23 mouse cellular contexts compared by ENCODE assay signal in the genomic region with DNA sequence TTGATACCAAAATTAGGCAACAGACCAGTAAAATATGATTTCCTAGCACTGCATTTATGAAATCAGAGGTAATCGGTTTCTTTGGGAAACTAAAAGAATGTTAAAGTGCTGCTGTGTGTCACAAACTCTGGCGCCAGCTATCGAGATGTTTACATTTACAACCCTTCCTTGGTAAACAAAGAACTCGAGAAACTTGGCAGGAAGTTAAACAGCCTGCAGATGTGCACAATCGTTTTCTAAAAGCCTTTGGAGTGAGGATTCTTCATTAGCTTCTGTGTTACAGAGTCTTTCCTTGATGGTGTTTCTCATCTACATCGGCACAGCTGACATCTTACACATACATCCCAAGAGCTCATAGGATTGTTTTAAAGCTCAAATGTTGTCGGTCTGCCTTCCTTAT.
DNase-seq lines count a peak whose midpoint lies in the region; ATAC-seq and TF ChIP-seq lines count a peak whose summit lies in the region.
"Had no signal": no experiment of that assay in that cellular context is flagged by ENCODE, and none has a peak within 500 bp of the region (broad histone marks: within the 10 kb centered on the region; RNA-seq: fewer than 3 reads in every experiment).

No protein-coding gene starts in this region.

- H3K4me1 ChIP-seq in embryonic facial prominence, embryonic 14.5 days (ENCODE audit: control insufficient read depth, insufficient read depth, low read length), result no peaks in the 10 kb centered on the region
- H3K4me1 ChIP-seq in embryonic facial prominence, embryonic 10.5 days, result no peaks in the 10 kb centered on the region
- no peaks in the 10 kb centered on the region for H3K4me1 ChIP-seq in kidney, postnatal 0 days (replicated peaks; ENCODE audit: insufficient read depth, low read length)
- H3K4me1 ChIP-seq in lung, embryonic 16.5 days (replicated peaks; ENCODE audit: control insufficient read depth, insufficient read depth, low read length), result no peaks in the 10 kb centered on the region
- no peaks in the 10 kb centered on the region for H3K4me1 ChIP-seq in lung, adult 2 months (ENCODE audit: control insufficient read depth, insufficient read depth, low read length)
- H3K4me1 ChIP-seq: embryonic facial prominence, embryonic 13.5 days; forebrain, embryonic 13.5 days; heart, embryonic 10.5 days; hindbrain, embryonic 12.5 days had no signal

- ATAC-seq in embryonic facial prominence, embryonic 14.5 days (ENCODE audit: low read depth), result no peak
- ATAC-seq in kidney, postnatal 0 days (replicated peaks; ENCODE audit: low FRiP score, low read depth), result no peak
- peak; percentile 64 for ATAC-seq in lung, embryonic 16.5 days (ENCODE audit: low read depth)
- ATAC-seq: CD4-positive, CD25-positive, alpha-beta regulatory T cell, adult 4 months; forebrain, embryonic 13.5 days had no signal

- no peak for TF ChIP-seq CTCF in kidney, postnatal 0 days (IDR thresholded peaks at IDR 0.05; ENCODE audit: low read depth)
- no peak for TF ChIP-seq CTCF in lung, adult 2 months (IDR thresholded peaks at IDR 0.05; ENCODE audit: insufficient read depth, low read length)
- TF ChIP-seq CTCF in brain, embryonic 14.5 days (IDR thresholded peaks at IDR 0.05; ENCODE audit: borderline replicate concordance, extremely low read depth, insufficient read depth, insufficient read length), result no peak

- no peak overlapping the region for H3K27ac ChIP-seq in embryonic facial prominence, embryonic 14.5 days (replicated peaks; ENCODE audit: low read depth, low read length)
- no peak overlapping the region for H3K27ac ChIP-seq in embryonic facial prominence, embryonic 10.5 days (replicated peaks)
- H3K27ac ChIP-seq in kidney, postnatal 0 days, result no peak overlapping the region
- H3K27ac ChIP-seq in lung, embryonic 16.5 days (ENCODE audit: low read length), result no peak overlapping the region
- H3K27ac ChIP-seq: embryonic facial prominence, embryonic 13.5 days; forebrain, embryonic 13.5 days; heart, embryonic 10.5 days; hindbrain, embryonic 12.5 days had no signal

- no peak overlapping the region for H3K4me2 ChIP-seq in embryonic facial prominence, embryonic 14.5 days (ENCODE audit: low read depth, low read length)
- H3K4me2 ChIP-seq in kidney, postnatal 0 days (ENCODE audit: low read length), result no peak overlapping the region
- no peak overlapping the region for H3K4me2 ChIP-seq in lung, embryonic 16.5 days (ENCODE audit: low read depth, low read length)
- H3K4me2 ChIP-seq: embryonic facial prominence, embryonic 13.5 days; forebrain, embryonic 13.5 days; hindbrain, embryonic 12.5 days had no signal

- H3K4me3 ChIP-seq in embryonic facial prominence, embryonic 14.5 days (ENCODE audit: low read depth, low read length), result no peak overlapping the region
- no peak overlapping the region for H3K4me3 ChIP-seq in embryonic facial prominence, embryonic 10.5 days
- no peak overlapping the region for H3K4me3 ChIP-seq in kidney, postnatal 0 days (replicated peaks; ENCODE audit: low read depth, low read length)
- no peak overlapping the region for H3K4me3 ChIP-seq in lung, embryonic 16.5 days (ENCODE audit: low read length)
- no peak overlapping the region for H3K4me3 ChIP-seq in lung, adult 2 months (replicated peaks; ENCODE audit: extremely low read depth, low read depth, low read length)
- H3K4me3 ChIP-seq: embryonic facial prominence, embryonic 13.5 days; forebrain, embryonic 13.5 days; heart, embryonic 10.5 days; hindbrain, embryonic 12.5 days had no signal

- no peak overlapping the region for H3K9ac ChIP-seq in embryonic facial prominence, embryonic 14.5 days (ENCODE audit: low read depth, low read length)
- H3K9ac ChIP-seq in kidney, postnatal 0 days (ENCODE audit: low read depth, low read length), result no peak overlapping the region
- no peak overlapping the region for H3K9ac ChIP-seq in lung, embryonic 16.5 days (ENCODE audit: low read length)
- H3K9ac ChIP-seq: embryonic facial prominence, embryonic 13.5 days; forebrain, embryonic 13.5 days; hindbrain, embryonic 12.5 days had no signal

- TF ChIP-seq POLR2A in lung, adult 2 months (IDR thresholded peaks at IDR 0.05; ENCODE audit: borderline replicate concordance, extremely low read depth, low read depth, low read length), result no peak
- TF ChIP-seq POLR2A in brain, embryonic 14.5 days (IDR thresholded peaks at IDR 0.05; ENCODE audit: borderline replicate concordance, extremely low read depth, insufficient read depth, insufficient read length, poor library complexity, severe bottlenecking), result no peak

- H3K36me3 ChIP-seq in embryonic facial prominence, embryonic 14.5 days (ENCODE audit: control insufficient read depth, insufficient read depth, low read length), result no peaks in the 10 kb centered on the region
- H3K36me3 ChIP-seq in embryonic facial prominence, embryonic 10.5 days (replicated peaks), result no peaks in the 10 kb centered on the region
- H3K36me3 ChIP-seq in kidney, postnatal 0 days (ENCODE audit: insufficient read depth, low read length), result no peaks in the 10 kb centered on the region
- H3K36me3 ChIP-seq in lung, embryonic 16.5 days (ENCODE audit: control insufficient read depth, insufficient read depth, low read length), result no peaks in the 10 kb centered on the region
- H3K36me3 ChIP-seq: embryonic facial prominence, embryonic 13.5 days; G1E; heart, embryonic 10.5 days; hindbrain, embryonic 12.5 days had no signal

- H3K27me3 ChIP-seq in embryonic facial prominence, embryonic 14.5 days (replicated peaks; ENCODE audit: control insufficient read depth, insufficient read depth, low read length), result no peaks in the 10 kb centered on the region
- H3K27me3 ChIP-seq in embryonic facial prominence, embryonic 10.5 days (replicated peaks; ENCODE audit: low read depth, poor library complexity, severe bottlenecking), result no peaks in the 10 kb centered on the region
- H3K27me3 ChIP-seq in kidney, postnatal 0 days (ENCODE audit: insufficient read depth, low read length), result no peaks in the 10 kb centered on the region
- H3K27me3 ChIP-seq in lung, embryonic 16.5 days (ENCODE audit: control insufficient read depth, insufficient read depth, low read depth, low read length), result no peaks in the 10 kb centered on the region
- H3K27me3 ChIP-seq: embryonic facial prominence, embryonic 13.5 days; forebrain, embryonic 13.5 days; hindbrain, embryonic 12.5 days had no signal

- no peaks in the 10 kb centered on the region for H3K9me3 ChIP-seq in embryonic facial prominence, embryonic 14.5 days (ENCODE audit: control insufficient read depth, low read length)
- H3K9me3 ChIP-seq in embryonic facial prominence, embryonic 10.5 days, result no peaks in the 10 kb centered on the region
- no peaks in the 10 kb centered on the region for H3K9me3 ChIP-seq in kidney, postnatal 0 days (replicated peaks; ENCODE audit: low read length)
- no peaks in the 10 kb centered on the region for H3K9me3 ChIP-seq in lung, embryonic 16.5 days (ENCODE audit: control insufficient read depth, low read length)
- H3K9me3 ChIP-seq: embryonic facial prominence, embryonic 13.5 days; forebrain, embryonic 13.5 days; G1E; heart, embryonic 10.5 days; hindbrain, embryonic 12.5 days had no signal

- DNase-seq in embryonic facial prominence, embryonic 14.5 days (ENCODE audit: low spot score), result peak; percentile 54
- no peak for DNase-seq in embryonic facial prominence, embryonic 10.5 days (ENCODE audit: low spot score)
- DNase-seq in kidney, postnatal 0 days (ENCODE audit: low spot score), result peak; percentile 23
- DNase-seq in kidney, postnatal 25 days, result no peak
- DNase-seq in lung, adult 2 months, result no peak
- peak; percentile 7 for DNase-seq in brain, embryonic 14.5 days (ENCODE audit: low read depth)
- DNase-seq in frontal cortex, postnatal 14 days (ENCODE audit: low spot score in 2 of 2), result no peak
- DNase-seq: adrenal gland, adult 8-10 months; B cell, adult 2 months; cerebellum, adult 11-12 months; cerebellum, adult 9-10 months; cerebellum, postnatal 25 days; gastrocnemius, postnatal 10 days; heart, adult 18-20 months; heart, postnatal 10 days; heart, postnatal 4 days had no signal

- 46% methylated on average over 7 of the region's 7 CpGs for WGBS in embryonic facial prominence, embryonic 14.5 days
- WGBS in embryonic facial prominence, embryonic 10.5 days, result 68% methylated on average over 7 of the region's 7 CpGs
- WGBS in kidney, postnatal 0 days, result 49% methylated on average over 7 of the region's 7 CpGs
- 18% methylated on average over 7 of the region's 7 CpGs for WGBS in lung, embryonic 16.5 days
- WGBS in lung, adult 2 months, result 23% methylated on average over 7 of the region's 7 CpGs

Comparison
In these comparisons a context has a peak if more than half of its experiments do, and no peak if none do; other contexts are left out.
1. DNase-seq: peak in embryonic facial prominence, embryonic 14.5 days (single experiment), kidney, postnatal 0 days (single experiment) and brain, embryonic 14.5 days (single experiment); none in embryonic facial prominence, embryonic 10.5 days (single experiment), kidney, postnatal 25 days (0 of 2), lung, adult 2 months (single experiment) and frontal cortex, postnatal 14 days (0 of 2).